Mouse (Mus musculus): ENCODE results near the gene St6galnac3.

DNA sequence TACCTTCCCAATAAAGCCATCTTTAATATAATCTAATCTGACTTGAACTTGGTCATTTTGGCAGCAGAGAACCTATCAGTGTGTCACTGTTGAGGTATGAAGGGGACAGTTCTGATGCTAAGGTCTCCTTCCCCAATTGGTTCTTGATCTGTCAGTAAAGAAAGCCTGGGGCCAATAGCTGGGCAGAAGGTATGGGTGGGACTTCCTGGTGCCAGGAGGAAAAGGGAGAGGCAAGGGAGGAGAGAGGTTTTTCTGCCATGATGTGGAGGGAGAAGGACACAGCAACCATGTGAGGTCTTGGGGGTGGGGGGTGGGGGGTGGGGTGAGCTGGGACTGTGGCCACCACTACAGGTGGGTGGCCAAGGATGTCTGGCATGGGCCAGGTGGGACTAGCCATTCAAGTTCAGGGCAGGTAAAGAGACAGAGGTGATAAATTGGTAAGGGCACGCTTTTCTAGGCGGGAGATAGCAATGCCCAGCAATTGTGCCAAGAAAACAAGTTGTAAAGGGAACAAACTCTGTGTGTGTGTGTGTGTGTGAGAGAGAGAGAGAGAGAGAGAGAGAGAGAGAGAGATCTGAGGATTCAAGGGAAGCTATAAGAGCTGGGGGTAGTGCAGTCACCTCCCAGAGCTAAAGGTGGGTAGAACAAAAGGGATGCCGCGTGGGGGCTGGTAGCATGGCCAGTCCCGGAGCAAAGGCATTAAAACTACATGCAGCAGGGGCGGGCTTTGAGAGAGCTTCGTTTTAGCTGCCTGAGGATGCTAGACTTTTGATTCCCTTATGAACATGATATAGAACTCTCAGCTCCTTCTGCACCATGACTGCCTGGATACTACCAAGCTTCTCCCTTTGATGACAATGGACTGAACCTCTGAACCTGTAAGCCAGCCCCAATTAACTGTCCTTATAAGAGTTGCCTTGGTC lies 271.6 kb downstream of the St6galnac3 start:
- TF ChIP-seq POLR2A (IDR thresholded peaks at IDR 0.05; ENCODE audit: borderline replicate concordance, extremely low read depth, low read depth, low read length), result no peak
- TF ChIP-seq CTCF (IDR thresholded peaks at IDR 0.05; ENCODE audit: insufficient read depth, low read length), result no peak

Data from lung, adult 2 months (tissue).